Mouse (Mus musculus) ES-E14 (cell line): ENCODE measurements around the gene Cep131. TPM values are rescaled to one million over a fixed set of nuclear protein-coding genes. Genes with fewer than 3 reads are reported as not detected.

Source experiments
- DNase-seq: peaks from one replicate; pipeline ENCODE4 v3.0.0-alpha.2; 2013; ENCODE audit warnings: low read depth, low spot score
- H3K27ac ChIP-seq: 2 replicates; pipeline ENCODE4 v1.5.1; 2012; ENCODE audit warnings: low read depth, mild to moderate bottlenecking, low read length, moderate library complexity, mixed read lengths; ENCODE audit not compliant: poor library complexity, insufficient read depth, severe bottlenecking
- H3K36me3 ChIP-seq: 2 replicates; pipeline ENCODE4 v1.6.1; 2012; ENCODE audit warnings: mild to moderate bottlenecking, low read length, moderate library complexity, mixed read lengths; ENCODE audit not compliant: control insufficient read depth, poor library complexity, insufficient read depth, severe bottlenecking
- H3K4me1 ChIP-seq, 2 experiments: fragments of 150-350 bp in 1 of 2; sonication (generic) in 1 of 2; 2 replicates each; pipeline ENCODE4 v1.6.1; 2012; ENCODE audit warnings: low read length in 2 of 2, mild to moderate bottlenecking in 1 of 2, mixed read lengths in 1 of 2; ENCODE audit not compliant: control insufficient read depth in 2 of 2, insufficient read depth in 2 of 2, poor library complexity in 1 of 2
- H3K4me3 ChIP-seq, 2 experiments: fragments of 150-350 bp in 1 of 2; sonication (generic) in 1 of 2; 2 replicates each; pipeline ENCODE4 v1.5.1; 2012; ENCODE audit warnings: low read length in 2 of 2, low read depth in 1 of 2, mild to moderate bottlenecking in 1 of 2, mixed read lengths in 1 of 2; ENCODE audit not compliant: insufficient read depth in 1 of 2, poor library complexity in 1 of 2, severe bottlenecking in 1 of 2
- H3K9ac ChIP-seq: 2 replicates; pipeline ENCODE4 v1.6.1; 2012; ENCODE audit warnings: low read depth, mild to moderate bottlenecking, low read length, mixed read lengths; ENCODE audit not compliant: poor library complexity, insufficient read depth, severe bottlenecking
- H3K9me3 ChIP-seq: fragments of 150-350 bp; sonication (generic); 2 replicates; pipeline ENCODE4 v1.6.1; 2012; ENCODE audit warnings: low read depth, mild to moderate bottlenecking, low read length; ENCODE audit not compliant: control insufficient read depth, insufficient read depth
- CHD2 ChIP-seq: IDR thresholded peaks from 2 replicates; pipeline ENCODE4 v1.6.1; 2014; ENCODE audit warnings: mild to moderate bottlenecking, low read depth, low read length, inconsistent platforms
- HCFC1 ChIP-seq: IDR thresholded peaks from 2 replicates; pipeline ENCODE4 v1.6.1; 2012; ENCODE audit warnings: low read length, inconsistent platforms, borderline replicate concordance; ENCODE audit not compliant: insufficient read depth
- MAFK ChIP-seq: IDR thresholded peaks from 2 replicates; pipeline ENCODE4 v1.6.1; 2014; ENCODE audit warnings: mild to moderate bottlenecking, low read depth, low read length, inconsistent platforms; ENCODE audit not compliant: insufficient read depth
- ZC3H11A ChIP-seq: IDR thresholded peaks from 2 replicates; pipeline ENCODE4 v1.6.1; 2012; ENCODE audit warnings: low read depth, mild to moderate bottlenecking, inconsistent platforms, low read length, borderline replicate concordance
- ZNF384 ChIP-seq: IDR thresholded peaks from 2 replicates; pipeline ENCODE4 v1.6.1; 2012; ENCODE audit warnings: low read depth, low read length, inconsistent platforms
- in situ Hi-C, 2 experiments: fragments of 600-800 bp; cut with MboI; formaldehyde crosslinking; loops; one replicate each; pipeline ENCODE4 v1.15.1; 2025; ENCODE audit warnings: low sequenced_read_pairs in 2 of 2, inconsistent platforms in 1 of 2; ENCODE audit not compliant: unreplicated experiment in 2 of 2
- total RNA-seq: library from RNA; depleted of rRNA; stranded (reverse); fragments of 300-350 nt; gene quantifications from 2 replicates; pipeline ENCODE4 v1.2.3, GENCODE M21; 2012

The Cep131 gene
- total RNA-seq, 1 experiment: 24.0 TPM

GRCm38 (mm10) chr11:120076191-120076590 lies 10.4 kb downstream of the Cep131 start:
- no peak overlapping the region for H3K4me3 ChIP-seq
- H3K9me3 ChIP-seq: no peaks in the 10 kb centered on the region
- in situ Hi-C loops: no loop called here
- TF ChIP-seq HCFC1: no peak
- no peak for TF ChIP-seq ZC3H11A
- TF ChIP-seq CHD2: no peak
- TF ChIP-seq MAFK: no peak
- no peak for TF ChIP-seq ZNF384
- no peak for DNase-seq
- peaks cover 30% of the 10 kb centered on the region; the same call in 1 of the 2 replicates for H3K36me3 ChIP-seq
- H3K9ac ChIP-seq: no peak overlapping the region
- no peak overlapping the region for H3K27ac ChIP-seq
- H3K4me1 ChIP-seq: peaks cover 9 to 28% of the 10 kb centered on the region in 2 experiments

GRCm38 (mm10) chr11:120072986-120073647 lies 13.5 kb downstream of the Cep131 start:
- in situ Hi-C loops: no loop called here

GRCm38 (mm10) chr11:120071731-120072320 lies 14.8 kb downstream of the Cep131 start:
- Histone ChIP-seq H3K9me3 (no peaks in the 10 kb centered on the region), H3K4me3 (no peak overlapping the region), H3K36me3 (peaks cover 33% of the 10 kb centered on the region), H3K27ac (no peak overlapping the region; the same call in 1 of the 2 replicates), H3K4me1 (peaks cover 9 to 43% of the 10 kb centered on the region in 2 experiments), H3K9ac (no peak overlapping the region)
- TF ChIP-seq ZC3H11A: no peak
- no peak for TF ChIP-seq HCFC1
- in situ Hi-C loops: no loop called here
- DNase-seq: no peak

More at GRCm38 (mm10) chr11:120072986-120073647, 13.5 kb downstream of the Cep131 start:
- Histone ChIP-seq H3K4me1 (peaks cover 9 to 40% of the 10 kb centered on the region in 2 experiments), H3K9ac (no peak overlapping the region), H3K9me3 (no peaks in the 10 kb centered on the region), H3K4me3 (no peak overlapping the region), H3K27ac (no peak overlapping the region), H3K36me3 (peaks cover 29% of the 10 kb centered on the region)
- TF ChIP-seq ZNF384 (no peak), ZC3H11A (no peak), CHD2 (no peak), MAFK (no peak), HCFC1 (no peak)
- DNase-seq: no peak

- in situ Hi-C loops: no loop called here
- no peak overlapping the region for H3K4me3 ChIP-seq
- H3K9me3 ChIP-seq: no peaks in the 10 kb centered on the region
- H3K9ac ChIP-seq: no peak overlapping the region
- H3K36me3 ChIP-seq: peaks cover 38% of the 10 kb centered on the region
- DNase-seq: no peak
- no peak overlapping the region for H3K27ac ChIP-seq
- TF ChIP-seq ZNF384 (no peak), HCFC1 (no peak), ZC3H11A (no peak), CHD2 (no peak), MAFK (no peak)
- peaks cover 9 to 43% of the 10 kb centered on the region in 2 experiments for H3K4me1 ChIP-seq
Observed at GRCm38 (mm10) chr11:120071065-120071464, 15.6 kb downstream of the Cep131 start.
